Mouse (Mus musculus) lung, postnatal 25 days (tissue): ENCODE measurements around the gene Tom1l2.

Source experiments
- DNase-seq: peaks from one replicate; pipeline ENCODE4 v3.0.0; 2022; ENCODE audit warnings: low spot score

The Tom1l2 gene

GRCm38 (mm10) chr11:60205026-60205425, 147.7 kb downstream of the Tom1l2 start:
- peak; percentile 87 for DNase-seq

GRCm38 (mm10) chr11:60202710-60203638, 149.7 kb downstream of the Tom1l2 start:
- no peak for DNase-seq

DNA sequence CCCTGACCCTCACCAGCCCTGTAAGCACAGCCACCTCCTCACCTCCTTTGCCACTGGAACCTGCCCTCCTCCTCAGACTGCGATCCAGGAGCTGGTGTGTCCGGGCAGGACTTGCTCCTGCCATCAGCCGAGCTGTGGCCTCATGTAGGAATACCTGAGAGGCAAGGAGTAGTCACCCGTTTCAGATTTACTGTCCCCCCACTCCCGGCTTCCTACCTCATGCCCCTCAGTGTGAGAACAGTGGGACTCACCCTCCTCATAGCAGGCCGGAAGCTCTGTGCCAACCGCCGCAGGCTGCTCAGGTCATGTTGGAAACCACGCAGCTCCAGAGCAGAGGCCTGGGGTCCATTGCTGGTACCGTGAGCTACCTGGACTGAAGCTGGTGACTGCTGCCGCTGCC, 152.3 kb downstream of the Tom1l2 start:
- DNase-seq: no peak

- DNase-seq: peak; percentile 92
These were observed 153.0 kb downstream of the Tom1l2 start for GRCm38 (mm10) chr11:60199702-60200184.

DNA sequence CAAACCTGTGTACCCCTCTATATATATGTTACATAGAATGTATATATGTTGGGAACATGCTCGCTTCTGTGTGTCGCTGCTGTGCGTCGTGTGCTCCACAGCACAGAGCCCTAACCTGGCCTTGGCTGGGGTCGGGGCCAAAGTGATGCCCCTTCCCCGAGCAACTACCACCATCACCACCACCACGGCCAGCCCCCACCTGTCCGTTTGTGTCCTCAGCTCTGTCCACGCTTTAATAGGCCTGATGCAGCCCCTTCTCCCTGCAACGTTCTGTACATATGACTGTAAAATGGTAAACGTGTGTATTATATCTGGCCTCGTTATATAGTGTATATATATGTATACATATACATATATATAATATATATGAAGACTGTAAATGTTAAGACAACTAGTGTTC, 154.1 kb downstream of the Tom1l2 start:
- DNase-seq: no peak

GRCm38 (mm10) chr11:60197998-60198619, 154.6 kb downstream of the Tom1l2 start:
- no peak for DNase-seq

GRCm38 (mm10) chr11:60196344-60196743, 156.4 kb downstream of the Tom1l2 start:
- DNase-seq: no peak

DNA sequence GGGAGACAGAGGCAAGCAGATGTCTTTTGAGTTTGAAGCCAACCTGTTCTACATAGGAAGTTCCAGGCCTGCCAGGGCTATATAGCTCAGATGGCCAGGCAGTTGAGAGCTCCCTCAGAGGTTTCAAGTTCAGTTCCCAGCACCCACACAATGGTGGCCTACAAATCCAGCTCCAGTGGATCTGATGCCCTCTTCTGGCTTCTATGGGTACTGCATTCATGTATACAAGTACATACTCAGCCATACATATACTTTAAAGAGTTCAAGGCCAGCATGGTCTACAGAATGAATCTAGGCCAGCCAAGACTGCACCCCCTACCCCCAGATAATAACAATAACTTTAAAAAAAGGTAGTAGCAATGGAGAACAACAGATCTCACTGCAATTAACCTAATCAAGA, 157.6 kb downstream of the Tom1l2 start:
- no peak for DNase-seq

- no peak for DNase-seq
These were observed 159.1 kb downstream of the Tom1l2 start for GRCm38 (mm10) chr11:60193556-60193955.

GRCm38 (mm10) chr11:60192534-60192933, 160.2 kb downstream of the Tom1l2 start:
- no peak for DNase-seq

DNA sequence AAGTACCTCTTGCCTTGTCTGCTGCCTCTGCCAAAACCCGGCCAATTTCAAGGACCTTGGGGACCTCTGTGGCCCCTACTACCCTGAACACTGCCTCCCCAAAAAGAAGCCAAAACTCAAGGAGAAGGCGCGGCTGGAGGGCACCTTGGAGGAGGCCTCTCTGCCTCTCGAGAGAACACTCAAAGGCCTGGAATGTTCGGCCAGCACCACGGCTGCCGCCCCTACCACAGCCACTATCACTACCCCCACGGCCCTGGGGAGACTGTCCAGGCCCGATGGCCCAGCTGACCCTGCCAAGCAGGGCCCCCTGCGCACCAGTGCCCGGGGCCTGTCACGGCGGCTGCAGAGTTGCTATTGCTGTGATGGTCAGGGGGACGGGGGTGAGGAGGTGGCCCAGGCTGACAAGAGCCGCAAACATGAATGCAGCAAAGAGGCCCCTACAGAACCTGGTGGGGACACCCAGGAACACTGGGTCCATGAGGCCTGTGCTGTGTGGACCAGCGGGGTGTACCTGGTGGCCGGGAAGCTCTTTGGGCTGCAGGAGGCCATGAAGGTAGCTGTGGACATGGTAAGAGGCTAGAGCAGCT, 162.6 kb downstream of the Tom1l2 start:
- peak; percentile 57 for DNase-seq

GRCm38 (mm10) chr11:60189501-60190040, 163.1 kb downstream of the Tom1l2 start:
- DNase-seq: no peak

DNA sequence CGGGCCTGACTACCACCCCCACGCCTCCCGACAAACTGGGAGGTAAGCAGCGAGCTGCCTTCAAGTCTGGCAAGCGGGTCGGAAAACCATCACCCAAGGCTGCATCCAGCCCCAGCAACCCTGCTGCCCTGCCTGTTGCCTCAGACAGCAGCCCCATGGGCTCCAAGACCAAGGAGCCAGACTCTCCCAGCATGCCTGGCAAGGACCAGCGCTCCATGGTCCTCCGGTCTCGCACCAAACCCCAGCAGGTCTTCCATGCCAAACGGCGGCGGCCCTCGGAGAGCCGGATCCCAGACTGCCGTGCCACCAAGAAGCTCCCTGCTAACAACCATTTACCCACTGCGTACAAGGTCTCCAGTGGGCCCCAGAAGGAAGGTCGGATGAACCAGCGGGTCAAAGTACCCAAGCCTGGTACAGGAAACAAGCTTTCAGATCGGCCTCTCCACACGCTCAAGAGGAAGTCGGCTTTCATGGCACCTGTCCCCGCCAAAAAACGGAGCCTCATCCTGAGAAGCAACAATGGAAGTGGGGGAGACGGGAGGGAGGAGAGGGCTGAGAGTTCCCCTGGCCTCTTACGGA, 164.3 kb downstream of the Tom1l2 start:
- DNase-seq: no peak

DNA sequence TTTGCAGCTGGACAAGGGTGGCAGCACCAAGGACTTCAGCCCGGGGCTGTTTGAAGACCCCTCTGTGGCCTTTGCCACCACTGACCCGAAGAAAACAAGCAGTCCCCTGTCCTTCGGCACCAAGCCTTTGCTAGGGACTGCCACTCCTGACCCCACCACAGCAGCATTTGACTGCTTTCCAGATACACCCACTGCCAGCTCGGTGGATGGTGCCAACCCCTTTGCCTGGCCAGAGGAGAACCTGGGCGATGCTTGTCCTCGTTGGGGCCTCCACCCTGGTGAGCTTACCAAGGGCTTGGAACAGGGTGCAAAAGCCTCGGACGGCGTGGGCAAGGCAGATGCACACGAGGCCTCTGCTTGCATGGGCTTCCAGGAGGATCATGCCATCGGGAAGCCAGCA, 165.6 kb downstream of the Tom1l2 start:
- DNase-seq: no peak

DNA sequence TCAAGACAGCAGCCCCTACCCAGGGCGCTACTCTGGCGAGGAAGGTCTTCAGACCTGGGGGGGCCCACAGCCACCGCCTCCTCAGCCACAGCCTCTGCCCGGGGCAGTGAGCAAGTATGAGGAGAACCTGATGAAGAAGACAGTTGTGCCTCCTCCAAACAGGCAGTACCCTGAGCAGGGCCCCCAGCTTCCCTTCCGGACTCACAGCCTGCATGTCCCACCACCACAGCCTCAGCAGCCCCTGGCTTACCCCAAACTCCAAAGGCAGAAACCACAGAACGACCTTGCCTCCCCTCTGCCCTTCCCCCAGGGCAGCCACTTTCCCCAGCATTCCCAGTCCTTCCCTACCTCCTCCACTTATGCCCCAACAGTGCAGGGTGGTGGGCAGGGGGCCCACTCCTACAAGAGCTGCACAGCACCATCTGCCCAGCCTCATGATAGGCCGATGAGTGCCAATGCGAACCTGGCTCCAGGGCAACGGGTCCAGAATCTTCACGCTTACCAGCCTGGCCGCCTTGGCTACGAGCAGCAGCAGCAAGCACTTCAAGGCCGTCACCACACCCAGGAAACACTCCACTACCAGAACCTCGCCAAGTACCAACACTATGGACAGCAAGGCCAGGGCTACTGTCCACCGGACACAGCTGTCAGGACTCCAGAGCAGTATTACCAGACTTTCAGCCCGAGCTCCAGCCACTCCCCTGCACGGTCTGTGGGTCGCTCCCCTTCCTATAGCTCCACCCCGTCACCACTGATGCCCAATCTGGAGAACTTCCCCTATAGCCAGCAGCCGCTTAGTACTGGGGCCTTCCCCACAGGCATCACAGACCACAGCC, 167.1 kb downstream of the Tom1l2 start:
- DNase-seq: peak; percentile 55

DNA sequence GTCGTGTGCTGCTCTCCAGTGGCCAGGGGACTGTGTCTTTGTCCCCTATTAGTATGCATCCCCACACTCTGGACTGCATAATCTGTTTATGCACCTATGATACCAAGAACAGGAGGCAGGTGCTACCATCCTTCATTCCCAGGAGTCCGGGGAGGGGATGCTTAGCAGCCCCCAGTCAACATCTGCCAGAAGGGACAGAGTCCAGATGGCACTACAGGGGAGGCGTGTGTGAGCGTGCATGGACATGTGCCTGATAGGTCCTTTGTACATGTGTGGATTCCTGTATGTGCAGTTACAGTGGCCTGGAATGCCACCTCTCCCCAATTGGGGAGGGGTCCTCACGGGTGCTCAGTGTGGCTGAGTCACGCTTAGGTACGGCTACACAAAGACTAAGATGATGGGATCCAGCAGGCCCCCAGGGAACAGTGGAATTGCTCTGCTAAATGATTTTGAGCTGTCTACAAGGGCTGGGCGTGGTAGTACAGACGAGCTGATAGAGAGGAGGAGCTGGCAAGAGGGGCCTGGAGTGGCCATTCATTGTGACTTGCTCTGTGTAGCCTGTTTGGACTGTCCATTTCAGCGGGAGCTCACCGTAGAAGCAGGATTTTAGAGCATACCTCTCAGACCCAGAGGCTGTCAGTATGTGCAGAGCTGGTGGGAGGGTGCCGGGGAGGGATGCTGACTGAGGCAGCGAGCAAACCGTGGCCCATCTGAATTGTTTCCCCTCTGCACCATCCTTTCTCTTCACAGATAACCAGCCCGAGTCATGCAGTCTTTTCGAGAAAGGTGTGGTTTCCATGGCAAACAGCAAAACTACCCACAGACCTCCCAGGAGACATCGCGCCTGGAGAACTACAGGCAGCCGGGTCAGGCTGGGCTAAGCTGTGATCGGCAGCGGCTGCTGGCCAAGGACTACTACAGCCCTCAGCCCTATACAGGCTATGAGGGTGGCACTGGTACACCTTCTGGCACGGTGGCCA, 168.1 kb downstream of the Tom1l2 start:
- no peak for DNase-seq

DNA sequence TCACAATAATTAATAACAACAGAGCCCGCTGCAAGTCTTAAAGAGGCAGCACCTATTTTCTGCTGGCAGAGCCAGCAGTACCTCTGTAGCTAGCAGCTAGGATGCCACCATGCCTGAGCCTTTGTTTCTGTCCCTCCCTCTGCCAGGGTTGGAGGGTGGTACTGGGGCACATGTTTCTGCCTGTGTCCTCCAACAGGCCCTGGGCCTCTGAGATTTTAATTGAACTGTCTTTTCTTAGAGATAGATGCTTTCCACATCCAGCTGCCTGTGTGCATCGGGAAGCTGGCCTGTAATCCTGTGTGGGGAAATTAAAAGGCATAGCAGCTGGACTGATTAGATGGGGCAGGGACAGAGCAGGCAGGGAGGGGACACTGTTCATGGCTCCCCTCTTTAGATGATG, 170.0 kb downstream of the Tom1l2 start:
- DNase-seq: no peak

GRCm38 (mm10) chr11:60182116-60182670, 170.5 kb downstream of the Tom1l2 start:
- no peak for DNase-seq

GRCm38 (mm10) chr11:60178506-60178905, 174.2 kb downstream of the Tom1l2 start:
- peak; percentile 83 for DNase-seq

GRCm38 (mm10) chr11:60178005-60178404, 174.7 kb downstream of the Tom1l2 start:
- DNase-seq: no peak
